Mouse (Mus musculus) hematopoietic stem cell, adult 5-6 weeks (primary cell): ENCODE results near the gene Unc5cl. TPM values are rescaled to one million over a fixed set of nuclear protein-coding genes. Genes with fewer than 3 reads are reported as not detected.

ENCODE experiments used
- ATAC-seq, 2 experiments: fragments of 125-278 bp in 1 of 2; replicated peaks in 1 of 2; 2 replicates each; pipeline ENCODE4 v1.8.0; 2016 to 2017; ENCODE audit warnings: inconsistent platforms in 2 of 2, mild to moderate bottlenecking in 2 of 2, moderate number of reproducible peaks in 2 of 2, low read depth in 1 of 2, moderate TSS enrichment in 1 of 2; ENCODE audit not compliant: low FRiP score in 2 of 2, poor library complexity in 2 of 2, severe bottlenecking in 2 of 2, insufficient read depth in 1 of 2, low TSS enrichment in 1 of 2
- total RNA-seq: library from RNA; stranded (forward); fragments of 172-1452, 232-1000 nt; gene quantifications from 2 replicates; pipeline ENCODE4 v1.2.3, GENCODE M21; 2017

The Unc5cl gene
- total RNA-seq, 1 experiment from 2014 or later: 4.5 TPM

DNA sequence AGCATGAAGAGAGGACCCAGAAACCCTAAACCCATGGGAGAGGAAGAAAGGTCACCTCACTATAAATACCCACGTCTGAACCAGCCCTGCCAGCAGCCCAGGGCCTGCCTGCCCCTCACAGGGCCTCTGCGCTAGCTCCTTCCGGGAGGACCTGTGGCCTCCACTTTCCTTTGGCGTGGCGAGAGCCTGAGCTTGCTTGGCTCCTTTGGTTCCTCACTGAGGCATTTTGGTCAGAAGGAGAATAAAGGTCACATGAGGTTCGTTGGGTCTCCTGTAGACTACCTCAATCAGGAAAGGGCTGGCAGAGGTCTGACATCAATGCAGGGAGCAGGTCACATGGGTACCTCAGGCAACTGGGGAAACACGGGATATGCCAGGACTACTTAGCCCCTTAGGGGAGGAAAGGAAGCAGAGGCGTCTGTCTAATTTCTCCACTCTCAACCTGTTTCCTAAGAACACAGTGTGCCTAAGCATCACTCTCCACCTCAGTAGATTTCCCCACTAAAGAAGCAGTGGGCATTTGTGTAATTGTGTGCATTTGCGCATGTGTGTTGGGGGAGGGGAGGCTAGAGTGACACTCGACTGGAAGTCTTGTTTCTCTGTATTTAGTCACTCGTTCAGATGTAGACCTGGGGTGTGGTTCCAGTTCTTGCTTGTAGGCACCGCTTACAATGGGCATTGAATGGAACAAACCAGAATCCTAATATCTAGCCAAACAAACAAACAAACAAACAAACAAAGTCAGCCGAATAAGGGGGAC, 27.5 kb upstream of the Unc5cl start:
- ATAC-seq: peak; percentile 14 to 25; a peak in 3 of 4 replicates

DNA sequence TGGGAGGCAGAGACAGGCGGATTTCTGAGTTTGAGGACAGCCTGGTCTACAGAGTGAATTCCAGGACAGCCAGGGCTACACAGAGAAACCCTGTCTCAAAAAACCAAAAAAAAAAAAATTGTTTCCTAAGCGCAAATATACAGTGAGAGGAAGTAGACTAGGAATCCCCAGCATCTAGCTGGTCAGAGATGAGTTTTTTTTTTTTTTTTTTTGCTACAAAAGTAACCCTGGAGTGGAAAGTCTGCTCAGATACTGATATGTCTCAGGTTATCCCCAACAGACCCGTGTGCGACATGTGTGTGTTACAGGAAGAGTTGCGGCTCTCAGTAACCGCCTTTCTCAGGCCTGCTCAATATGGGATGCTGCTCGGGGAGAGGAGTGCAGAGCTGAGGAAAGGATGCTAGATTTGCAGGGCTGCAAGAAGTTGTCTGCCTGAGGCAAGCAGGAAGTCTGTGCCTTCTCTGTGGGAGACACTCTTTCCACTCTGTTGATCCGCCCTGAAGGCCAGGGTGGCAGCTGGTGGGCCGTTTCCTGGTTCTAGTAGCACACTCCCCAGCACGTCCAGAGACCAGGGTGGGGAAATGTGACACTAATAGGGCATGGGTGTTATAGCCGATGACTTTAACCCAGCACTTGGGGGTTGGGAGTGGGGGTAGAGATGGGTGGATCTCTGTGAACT, 26.7 kb upstream of the Unc5cl start:
- ATAC-seq: peak; percentile 18 to 36; a peak in 2 of 4 replicates

DNA sequence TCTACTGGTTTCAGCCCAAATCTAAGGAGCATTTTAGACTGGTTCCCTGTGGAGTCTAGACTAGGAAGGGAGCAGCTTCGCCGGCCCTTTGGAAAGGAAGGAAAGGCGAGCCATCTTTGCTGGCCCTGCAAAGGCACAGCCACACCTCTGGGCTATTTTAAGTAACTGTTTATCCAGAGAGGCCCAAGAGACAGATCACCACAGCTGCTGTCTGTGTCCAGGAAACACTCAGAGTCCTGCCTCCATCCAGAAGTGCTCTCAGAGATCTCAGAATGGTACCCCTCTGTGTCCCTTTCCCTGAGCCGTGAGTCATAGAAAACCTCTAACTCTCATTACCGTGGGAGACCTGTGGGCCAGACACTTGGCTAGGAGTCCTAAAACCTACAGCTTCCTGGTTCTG, 24.3 kb upstream of the Unc5cl start:
- no peak for ATAC-seq

DNA sequence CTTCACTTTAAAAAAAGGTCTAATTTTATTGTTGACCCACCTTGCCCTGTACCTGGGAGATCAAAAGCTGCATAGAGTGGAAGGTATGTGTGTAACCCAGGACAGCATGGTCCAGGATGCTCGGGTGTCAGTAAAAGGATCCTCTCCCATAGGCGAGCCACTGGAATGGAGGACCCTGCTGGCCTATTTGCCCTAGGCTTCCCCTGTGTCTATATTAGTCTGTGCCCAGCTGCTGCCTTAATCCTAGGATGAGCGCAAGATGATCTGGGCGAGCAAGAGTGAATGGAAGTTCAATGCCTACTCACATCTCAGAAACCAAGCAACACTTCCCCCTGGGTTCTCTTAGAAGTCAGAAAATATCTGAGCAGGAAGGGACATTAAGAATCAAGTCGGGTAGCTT, 23.6 kb upstream of the Unc5cl start:
- no peak for ATAC-seq

DNA sequence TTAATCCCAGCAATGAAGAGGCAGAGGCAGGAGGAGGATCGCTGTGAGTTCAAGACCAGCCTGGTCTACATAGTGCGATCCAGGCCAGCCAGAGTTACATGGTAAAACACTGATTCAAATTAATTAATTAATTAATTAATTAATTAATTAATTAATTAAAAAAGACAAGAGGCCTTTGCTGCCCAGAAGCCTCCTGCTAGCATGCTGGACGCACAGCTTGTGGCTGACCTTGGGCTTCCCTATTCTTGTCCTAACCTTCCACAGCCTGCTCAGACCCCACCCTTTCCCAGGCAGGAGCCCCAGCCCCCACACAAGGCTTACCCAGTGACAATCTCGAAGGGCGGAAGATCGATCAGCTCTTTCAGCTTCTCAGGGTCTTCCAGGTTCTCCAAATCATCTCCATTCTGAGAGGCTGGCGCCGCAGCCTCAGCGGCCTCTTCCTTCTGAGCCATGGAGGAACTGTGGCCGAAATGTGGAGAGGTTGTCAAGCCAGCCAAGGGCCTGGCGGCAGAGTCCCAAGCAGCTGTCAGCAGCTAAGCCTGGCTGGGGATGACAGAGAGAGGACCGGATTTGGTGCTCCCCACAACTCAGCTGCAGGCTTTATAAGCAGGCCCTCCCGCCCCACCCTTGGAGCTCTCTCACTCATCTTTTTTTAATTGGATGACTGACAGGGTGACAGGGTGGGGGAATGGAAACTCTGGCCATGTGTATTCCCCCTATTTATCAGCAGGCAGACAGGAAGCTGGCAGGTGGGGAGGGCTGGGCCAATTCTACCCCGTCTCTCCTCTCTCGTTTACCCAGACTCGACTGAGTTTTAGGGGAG, 22.3 kb upstream of the Unc5cl start, which contains the start of gene Apobec2:
Gene Apobec2, minus strand, starts transcription at position 773 of the 823 bp plus-strand sequence.
- no peak for ATAC-seq

DNA sequence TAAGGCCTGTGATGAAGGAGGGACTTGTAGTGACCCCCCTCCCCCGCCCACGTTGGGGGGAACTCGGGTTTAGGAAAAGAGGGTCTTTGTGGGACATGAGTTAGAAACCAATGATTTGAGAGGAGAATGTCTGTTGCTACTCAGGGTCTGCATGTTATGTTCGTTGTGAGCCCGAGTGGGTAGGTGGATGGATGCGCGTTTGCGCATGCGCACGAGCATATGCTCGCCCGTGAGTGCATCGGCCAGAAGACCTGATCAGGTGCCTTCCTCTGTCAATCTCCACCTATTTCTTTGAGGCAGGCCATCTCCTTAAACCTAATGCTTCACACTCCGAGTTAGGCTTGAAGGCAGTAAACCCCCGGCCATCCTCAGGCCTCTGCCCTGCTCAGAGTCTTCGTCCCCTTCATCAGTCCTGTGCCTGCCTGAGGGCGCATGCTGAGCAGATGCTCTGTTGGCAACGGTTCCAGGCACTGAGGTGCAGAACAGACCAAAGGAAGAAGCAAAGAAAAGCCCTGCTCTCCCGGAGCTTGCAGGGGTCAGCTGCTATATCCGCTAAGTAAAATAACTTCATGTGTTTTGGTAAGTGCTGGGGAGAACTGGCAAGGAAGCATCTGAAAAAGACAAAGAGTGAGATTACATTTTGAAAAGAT, 21.6 kb upstream of the Unc5cl start:
- no peak for ATAC-seq

DNA sequence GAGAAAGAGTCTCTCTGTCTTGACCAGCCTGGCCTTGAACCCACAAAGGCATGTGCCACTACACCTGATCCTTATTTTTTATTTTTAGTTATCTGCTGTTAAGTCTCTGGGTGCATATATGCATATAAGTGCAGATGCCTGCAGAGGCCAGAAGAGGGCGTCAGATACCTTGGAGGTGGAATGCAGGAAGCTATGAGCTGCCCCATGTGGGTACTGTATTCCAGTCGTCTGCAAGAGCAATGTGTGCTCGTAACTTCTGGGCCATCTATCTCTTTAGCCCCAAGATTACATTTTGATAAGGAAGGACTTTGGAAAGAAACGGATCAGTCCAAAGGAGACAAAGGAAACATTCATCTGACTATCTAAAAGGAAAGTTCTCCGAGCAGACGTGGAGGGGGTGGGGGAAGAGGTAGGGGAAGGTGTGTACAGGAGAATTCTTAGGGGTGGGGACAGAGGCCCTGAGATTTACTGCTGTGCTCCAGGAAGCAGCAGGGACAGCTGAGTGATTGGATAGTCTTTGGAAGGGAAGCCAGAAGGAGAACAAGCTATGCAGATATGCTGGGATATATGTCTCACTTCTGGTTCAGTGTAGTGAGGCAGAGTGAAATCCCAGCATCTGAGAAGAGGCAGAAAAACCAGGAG, 20.9 kb upstream of the Unc5cl start:
- no peak for ATAC-seq

DNA sequence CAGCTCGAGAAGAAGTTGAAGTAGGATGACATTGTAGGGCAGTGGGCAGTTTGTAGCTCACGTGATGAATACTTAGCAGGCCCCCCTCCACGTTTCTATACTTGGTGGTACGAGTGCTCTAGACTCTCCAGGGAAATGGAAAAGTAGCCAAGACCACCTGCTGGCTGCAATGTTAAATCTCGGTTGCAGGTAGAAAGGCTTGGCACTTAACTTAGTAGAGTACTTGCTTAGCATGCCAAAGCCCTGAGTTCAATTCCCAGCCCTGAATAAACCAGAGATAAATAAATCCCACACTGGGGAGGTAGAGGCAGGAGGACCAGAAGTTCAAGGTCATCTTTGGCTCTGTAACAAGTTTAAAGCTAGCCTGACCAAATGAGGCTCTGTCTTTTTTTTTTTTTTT, 20.2 kb upstream of the Unc5cl start:
- no peak for ATAC-seq

DNA sequence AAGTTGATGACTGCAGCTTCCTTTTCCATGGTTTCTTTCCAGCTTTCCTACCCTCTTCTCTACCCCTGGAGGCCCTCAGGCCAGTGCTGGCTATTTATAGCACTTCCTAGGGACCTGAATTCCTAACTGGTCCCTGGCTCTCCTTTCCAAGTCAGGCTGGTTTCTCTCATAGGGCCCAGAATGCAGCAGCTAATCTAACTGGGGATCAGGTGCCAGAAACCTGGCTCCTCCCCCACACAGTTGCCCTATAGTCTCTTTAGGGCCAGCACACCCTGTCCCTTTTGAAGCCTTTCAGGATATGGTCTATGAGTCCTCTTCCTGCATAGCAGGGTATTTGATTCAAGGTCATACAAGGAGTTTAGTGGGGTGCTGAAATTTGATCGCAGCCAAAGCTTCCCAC, 18.2 kb upstream of the Unc5cl start:
- ATAC-seq: no peak

DNA sequence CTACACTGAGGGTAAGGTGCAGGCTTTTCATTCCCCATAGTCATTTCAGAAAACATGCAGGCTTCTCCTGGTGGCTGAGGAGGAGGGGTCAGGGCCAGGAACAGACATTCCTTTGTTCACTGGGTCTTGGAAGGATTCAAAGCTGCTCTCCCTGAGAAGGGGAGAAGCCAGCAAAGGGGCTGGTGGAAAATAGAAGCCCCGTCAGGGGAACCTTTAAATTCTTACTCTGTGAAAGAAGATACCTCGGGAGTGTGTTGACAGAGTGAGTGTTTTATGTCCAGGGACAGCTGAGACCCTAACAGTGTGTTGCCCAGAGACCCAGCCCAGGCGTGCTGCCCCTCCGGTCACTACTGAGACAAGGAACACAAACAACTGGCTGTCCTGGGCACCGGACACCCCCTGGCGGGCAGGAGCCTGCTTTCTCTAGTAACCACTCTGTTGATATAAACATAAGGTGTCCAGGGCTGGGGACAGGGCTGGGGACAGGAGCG, 17.2 kb upstream of the Unc5cl start:
- ATAC-seq: no peak

DNA sequence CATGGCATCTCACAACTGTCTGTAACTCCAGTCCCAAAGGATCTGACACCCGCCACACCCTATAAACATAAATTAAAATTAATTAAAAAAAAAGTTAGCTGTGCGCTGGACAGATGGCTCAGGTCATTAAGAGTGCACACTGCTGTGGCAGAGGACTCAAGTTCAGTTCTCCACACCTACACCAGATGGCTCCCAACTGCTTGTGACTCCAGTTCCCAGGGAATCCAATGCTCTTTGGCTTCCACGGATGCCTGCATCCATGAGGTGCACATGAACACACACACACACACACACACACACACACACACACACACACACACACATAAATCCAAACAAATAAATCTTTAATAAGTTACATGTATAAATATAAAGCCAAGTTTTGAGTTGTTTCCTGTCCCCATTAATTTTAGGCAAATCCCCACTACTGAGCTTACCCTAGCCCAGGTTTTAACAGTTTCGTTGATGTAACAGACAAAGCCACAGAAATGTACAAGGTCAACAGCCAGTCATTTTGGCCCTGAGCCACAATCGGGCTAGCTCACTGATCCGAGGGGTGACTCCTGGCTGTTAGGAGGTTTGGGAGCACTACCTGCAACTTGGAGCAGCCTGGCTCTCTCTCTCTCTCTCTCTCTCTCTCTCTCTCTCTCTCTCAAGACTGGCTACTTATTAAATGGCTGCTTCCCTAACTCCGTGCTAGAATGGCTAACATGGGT, 11.8 kb upstream of the Unc5cl start:
- ATAC-seq: no peak

DNA sequence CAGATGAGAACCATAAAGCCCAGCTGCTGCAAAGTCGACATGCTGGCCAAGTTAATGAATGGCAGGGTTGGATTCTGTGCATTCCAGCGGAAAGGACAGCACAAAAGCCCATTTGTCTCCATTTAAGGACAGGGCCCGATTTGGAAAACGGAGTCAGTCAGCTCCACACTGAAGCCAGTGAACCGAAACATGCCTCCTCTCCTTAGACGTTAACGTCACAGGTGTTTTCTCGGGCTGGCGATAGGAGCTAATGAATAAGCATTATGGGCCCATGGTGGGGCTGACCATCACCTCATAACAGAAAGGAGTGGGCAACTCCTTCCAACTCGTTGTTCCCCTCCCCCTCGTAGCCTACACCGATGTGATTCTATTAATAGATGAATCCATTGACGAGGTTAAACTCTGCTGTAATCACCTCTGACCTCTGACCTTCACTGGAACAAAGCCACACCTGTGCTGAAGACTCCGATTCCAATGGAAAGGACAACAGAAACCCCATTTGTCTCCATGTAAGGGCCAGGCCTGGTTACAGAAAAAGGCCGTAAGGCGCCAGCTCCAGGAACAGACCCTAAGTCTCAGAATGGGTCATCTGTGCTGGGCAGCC, 11.1 kb upstream of the Unc5cl start:
- ATAC-seq: no peak

DNA sequence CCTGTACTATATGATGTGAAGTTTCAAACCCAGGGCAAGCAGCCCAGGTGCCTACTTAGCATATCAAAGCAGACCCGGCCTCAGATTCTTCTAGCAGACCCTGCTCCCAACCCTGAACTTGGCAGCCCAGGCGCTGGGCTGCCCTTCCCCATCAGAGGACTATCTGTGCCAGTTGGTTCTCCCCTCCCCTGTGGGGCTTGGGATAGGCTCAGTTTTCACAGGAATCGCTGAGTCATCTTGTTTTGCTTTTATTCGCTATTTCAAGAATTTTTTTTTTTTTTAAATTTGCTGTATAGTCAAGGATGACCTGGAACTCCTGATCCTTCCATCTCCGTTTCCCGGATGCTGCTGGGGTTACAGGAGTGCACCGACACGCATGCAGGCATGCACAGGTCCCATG, 7.0 kb upstream of the Unc5cl start:
- no peak for ATAC-seq

DNA sequence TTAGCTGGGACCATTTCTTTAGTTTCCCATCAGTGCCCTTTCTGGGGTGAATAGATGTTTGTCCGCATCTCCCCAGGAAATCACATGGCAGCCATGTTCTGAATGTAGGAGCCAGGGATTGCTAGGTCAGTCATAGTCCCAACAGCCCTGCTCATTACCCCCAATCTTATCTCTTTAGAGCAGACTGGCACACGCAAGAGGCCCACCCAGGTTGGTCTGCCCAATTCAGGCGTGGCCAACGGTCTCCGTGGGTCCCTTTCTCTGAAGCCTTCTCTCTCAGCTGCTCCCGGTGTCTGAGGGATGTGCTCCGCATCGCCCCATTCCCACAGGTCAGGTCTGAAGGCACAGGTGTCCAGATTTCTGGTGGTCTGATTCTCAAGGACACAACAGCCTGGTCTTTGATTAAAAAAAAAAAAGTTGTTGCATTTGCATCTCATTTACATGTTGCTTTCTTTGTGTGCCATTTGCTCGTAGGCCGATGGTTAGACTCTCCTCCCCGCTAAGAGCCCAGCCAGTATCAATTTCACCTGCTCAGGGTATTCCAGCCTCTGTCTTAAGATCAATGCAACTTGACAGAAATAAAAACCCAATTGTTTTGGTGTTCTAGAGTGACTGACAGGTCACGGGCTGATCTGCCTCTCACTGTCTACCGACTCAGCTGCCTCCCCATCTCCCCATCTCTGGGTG, 3.9 kb upstream of the Unc5cl start:
- peak in 1 of 2 experiments; percentile 47; a peak in 3 of 4 replicates for ATAC-seq

DNA sequence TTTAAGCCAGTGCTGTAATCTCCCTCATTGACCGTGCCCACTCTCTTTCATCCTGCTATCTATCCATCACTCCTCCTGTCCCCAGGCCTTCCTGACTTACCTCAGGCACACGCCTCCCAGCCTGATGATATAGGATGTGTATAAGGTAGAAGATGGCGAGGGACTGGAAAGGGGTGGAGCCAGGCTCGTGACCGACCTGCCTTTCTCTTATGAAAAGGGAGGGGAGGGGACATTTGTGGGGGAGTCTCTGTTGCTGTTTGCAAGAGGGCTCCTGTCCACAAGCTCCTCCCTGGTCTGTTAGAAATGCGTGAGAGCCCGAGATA, 3.4 kb upstream of the Unc5cl start, which contains the start of gene Tspo2:
Gene Tspo2, minus strand, starts transcription at position 170 of the 323 bp plus-strand sequence.
- peak; percentile 19 to 29; a peak in 1 of 4 replicates for ATAC-seq
